Mouse (Mus musculus) ES-Bruce4 (cell line): ENCODE data around the gene Kat7. TPM values are rescaled to one million over a fixed set of nuclear protein-coding genes. Genes with fewer than 3 reads are reported as not detected.

Experiments used
- H3K27ac ChIP-seq: 2 replicates; pipeline ENCODE4 v1.5.1; 2012; ENCODE audit warnings: low read length, inconsistent platforms; ENCODE audit not compliant: insufficient read depth
- H3K27me3 ChIP-seq: 2 replicates; pipeline ENCODE4 v1.6.1; 2012; ENCODE audit warnings: mild to moderate bottlenecking, low read length, inconsistent platforms; ENCODE audit not compliant: control insufficient read depth, poor library complexity, insufficient read depth, severe bottlenecking
- H3K36me3 ChIP-seq: 2 replicates; pipeline ENCODE4 v1.6.1; 2012; ENCODE audit warnings: inconsistent platforms, mild to moderate bottlenecking, low read length, moderate library complexity; ENCODE audit not compliant: control insufficient read depth, poor library complexity, insufficient read depth, severe bottlenecking
- H3K4me1 ChIP-seq: one replicate; pipeline ENCODE4 v1.8.1; 2011; ENCODE audit warnings: low read length; ENCODE audit not compliant: control insufficient read depth, insufficient read depth
- H3K4me3 ChIP-seq: 2 replicates; pipeline ENCODE4 v1.5.1; 2011; ENCODE audit warnings: low read depth, mild to moderate bottlenecking, low read length
- H3K9ac ChIP-seq: 2 replicates; pipeline ENCODE4 v1.6.1; 2012; ENCODE audit warnings: low read depth, mild to moderate bottlenecking, inconsistent platforms; ENCODE audit not compliant: poor library complexity, severe bottlenecking
- H3K9me3 ChIP-seq: replicated peaks from 2 replicates; pipeline ENCODE4 v1.6.1; 2012; ENCODE audit warnings: mild to moderate bottlenecking, low read length, inconsistent platforms; ENCODE audit not compliant: control insufficient read depth, poor library complexity, insufficient read depth, severe bottlenecking
- CTCF ChIP-seq: IDR thresholded peaks from one replicate; pipeline ENCODE4 v1.8.1; 2011; ENCODE audit warnings: low read depth, low read length
- EP300 ChIP-seq: IDR thresholded peaks from 2 replicates; pipeline ENCODE4 v1.6.1; 2011; ENCODE audit warnings: low read depth, low read length; ENCODE audit not compliant: insufficient read depth
- POLR2A ChIP-seq: IDR thresholded peaks from one replicate; pipeline ENCODE4 v1.8.1; 2011; ENCODE audit warnings: low read length; ENCODE audit not compliant: insufficient read depth
- polyA plus RNA-seq: library from polyadenylated mRNA; stranded (reverse); fragments of >200 nt; gene quantifications from 2 replicates; pipeline ENCODE4 v1.2.4, GENCODE M21; 2011; ENCODE audit warnings: low read depth; ENCODE audit not compliant: missing spikeins, insufficient read depth, insufficient read length

The Kat7 gene
- polyA plus RNA-seq, 1 experiment = 133 TPM

DNA sequence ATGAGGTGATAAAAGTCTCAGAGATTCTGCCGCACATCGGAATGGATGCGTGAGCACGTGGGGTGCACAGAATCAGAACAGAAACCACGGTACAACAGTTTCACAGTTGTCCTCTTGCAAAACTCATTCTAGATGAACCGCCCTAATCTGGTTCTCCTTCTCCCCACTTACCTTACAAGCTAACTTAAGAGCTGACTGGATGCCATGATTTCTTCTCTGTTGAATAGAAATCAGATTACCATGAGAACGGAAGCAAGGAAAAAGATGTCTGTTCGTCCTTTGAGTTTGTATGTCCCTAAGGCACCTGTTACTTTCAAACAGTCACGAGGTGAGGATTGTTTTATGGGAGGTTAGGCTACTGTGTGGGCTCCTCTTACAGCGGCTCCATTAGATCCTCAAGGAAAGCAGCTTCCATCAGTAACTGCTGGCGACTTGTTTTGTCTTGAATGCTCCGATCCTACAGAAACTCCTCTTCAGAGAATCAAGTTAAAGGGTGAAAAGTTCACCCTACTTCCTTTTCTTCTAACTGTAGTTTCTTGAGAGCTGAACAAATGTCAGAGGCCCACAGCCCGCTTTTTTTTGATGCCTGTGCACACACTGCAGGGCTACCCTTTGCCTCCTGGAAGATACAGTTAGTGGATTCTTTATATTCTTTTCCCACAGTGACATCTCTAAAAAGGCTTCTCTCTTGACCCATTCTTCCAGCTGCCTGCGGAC lies 44.3 kb upstream of the Kat7 start:
- Histone ChIP-seq H3K9ac (no peak overlapping the region), H3K27me3 (no peaks in the 10 kb centered on the region), H3K36me3 (peaks cover 3% of the 10 kb centered on the region; the same call in 1 of the 2 replicates), H3K27ac (no peak overlapping the region), H3K9me3 (no peaks in the 10 kb centered on the region), H3K4me3 (no peak overlapping the region), H3K4me1 (no peaks in the 10 kb centered on the region)
- TF ChIP-seq EP300 (no peak), POLR2A (no peak), CTCF (no peak)

DNA sequence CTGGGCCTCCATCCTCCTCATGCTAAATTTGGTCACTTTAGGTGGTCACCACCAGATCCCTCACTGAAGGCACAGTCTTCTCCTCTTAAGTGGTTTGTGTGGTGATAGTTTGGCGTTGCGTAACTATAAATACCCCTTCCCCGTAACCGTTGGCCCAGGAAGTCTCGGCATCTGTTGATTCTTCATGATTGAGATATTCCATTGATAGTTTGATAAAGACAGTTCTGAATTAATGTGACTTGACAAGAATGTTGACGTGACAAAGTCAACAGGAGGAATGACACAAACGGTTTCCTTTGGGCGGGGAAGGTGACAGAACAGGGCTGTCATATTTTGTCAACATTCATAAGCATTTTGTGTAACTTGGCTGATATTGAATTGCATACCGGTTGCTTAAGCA lies 43.2 kb upstream of the Kat7 start:
- TF ChIP-seq EP300 (no peak), CTCF (no peak), POLR2A (no peak)
- no peak overlapping the region for H3K27ac ChIP-seq

DNA sequence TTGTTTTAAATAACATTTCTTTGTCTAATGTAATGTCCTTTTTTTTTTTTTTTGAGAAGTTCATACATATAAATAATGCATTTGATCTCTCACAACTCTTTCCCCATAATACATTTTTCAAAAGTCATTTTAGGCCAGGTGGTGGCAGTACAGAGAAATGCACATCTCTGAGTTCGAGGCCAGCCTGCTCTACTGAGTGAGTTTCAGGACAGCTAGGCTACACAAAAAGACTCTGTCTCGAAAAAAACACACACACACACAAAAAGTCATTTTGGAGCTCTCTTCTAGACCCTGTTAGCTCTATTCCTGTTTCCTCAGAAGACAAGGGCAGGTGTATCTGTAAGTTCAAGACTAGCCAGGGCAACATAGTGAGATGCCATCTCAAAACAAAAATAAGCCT lies 42.6 kb upstream of the Kat7 start:
- H3K36me3 ChIP-seq = peaks cover 3% of the 10 kb centered on the region; the same call in 1 of the 2 replicates
- H3K4me1 ChIP-seq = no peaks in the 10 kb centered on the region
- no peak overlapping the region for H3K27ac ChIP-seq
- H3K9me3 ChIP-seq = no peaks in the 10 kb centered on the region
- no peaks in the 10 kb centered on the region for H3K27me3 ChIP-seq
- H3K9ac ChIP-seq = no peak overlapping the region
- no peak overlapping the region for H3K4me3 ChIP-seq
- TF ChIP-seq EP300 (no peak), CTCF (no peak), POLR2A (no peak)

More for the DNA sequence above, 43.2 kb upstream of the Kat7 start:
- peaks cover 3% of the 10 kb centered on the region; the same call in 1 of the 2 replicates for H3K36me3 ChIP-seq
- H3K27me3 ChIP-seq = no peaks in the 10 kb centered on the region
- H3K4me3 ChIP-seq = no peak overlapping the region
- no peaks in the 10 kb centered on the region for H3K4me1 ChIP-seq
- no peaks in the 10 kb centered on the region for H3K9me3 ChIP-seq
- H3K9ac ChIP-seq = no peak overlapping the region

DNA sequence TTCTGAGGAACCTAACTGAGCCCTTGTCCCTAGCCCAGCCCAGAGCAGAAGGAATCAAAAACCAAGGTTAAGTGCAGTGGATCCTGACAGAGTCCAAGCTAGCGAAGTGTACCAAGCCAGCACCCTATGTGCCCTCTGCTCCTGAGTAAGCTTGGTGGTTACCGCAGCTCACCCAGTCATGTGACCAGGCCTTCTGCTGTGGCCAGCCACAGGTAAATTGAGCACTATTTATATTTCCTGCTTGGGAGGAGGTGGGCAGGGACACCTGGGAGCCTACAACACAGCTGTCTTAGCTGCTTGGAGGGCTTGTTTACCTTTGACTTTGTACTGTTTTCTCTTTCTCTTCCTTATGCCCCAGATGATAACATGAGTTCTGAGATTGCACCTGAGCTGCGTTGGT lies 40.9 kb upstream of the Kat7 start:
- Histone ChIP-seq H3K4me1 (no peaks in the 10 kb centered on the region), H3K36me3 (peaks cover 11% of the 10 kb centered on the region), H3K4me3 (no peak overlapping the region), H3K27ac (no peak overlapping the region), H3K27me3 (no peaks in the 10 kb centered on the region), H3K9me3 (no peaks in the 10 kb centered on the region), H3K9ac (no peak overlapping the region)
- TF ChIP-seq POLR2A = no peak
- TF ChIP-seq EP300 = no peak
- TF ChIP-seq CTCF = no peak

DNA sequence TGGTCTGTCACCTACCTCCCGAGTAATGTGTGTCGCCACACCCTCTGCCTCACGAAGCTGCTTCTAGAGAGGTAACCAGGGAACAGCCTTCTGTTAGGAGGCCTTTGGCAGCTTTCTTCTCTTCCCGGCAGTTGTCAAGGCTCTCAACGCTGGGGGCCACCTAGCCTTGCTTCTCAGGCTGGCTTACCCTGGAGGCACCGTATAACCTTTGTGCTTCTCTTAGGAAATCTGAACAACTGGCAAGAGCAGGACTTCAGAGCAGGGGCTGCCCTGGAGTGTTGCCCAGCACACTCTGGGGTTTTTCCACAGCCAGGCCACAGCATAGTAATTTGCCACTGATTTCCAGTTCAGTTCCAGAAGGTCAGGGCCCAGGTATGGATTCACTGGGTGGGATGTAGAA lies 40.2 kb upstream of the Kat7 start:
- Histone ChIP-seq H3K4me1 (no peaks in the 10 kb centered on the region), H3K9me3 (no peaks in the 10 kb centered on the region), H3K4me3 (no peak overlapping the region), H3K9ac (no peak overlapping the region), H3K27ac (no peak overlapping the region), H3K27me3 (no peaks in the 10 kb centered on the region), H3K36me3 (peaks cover 8% of the 10 kb centered on the region)
- no peak for TF ChIP-seq POLR2A
- no peak for TF ChIP-seq CTCF
- no peak for TF ChIP-seq EP300

DNA sequence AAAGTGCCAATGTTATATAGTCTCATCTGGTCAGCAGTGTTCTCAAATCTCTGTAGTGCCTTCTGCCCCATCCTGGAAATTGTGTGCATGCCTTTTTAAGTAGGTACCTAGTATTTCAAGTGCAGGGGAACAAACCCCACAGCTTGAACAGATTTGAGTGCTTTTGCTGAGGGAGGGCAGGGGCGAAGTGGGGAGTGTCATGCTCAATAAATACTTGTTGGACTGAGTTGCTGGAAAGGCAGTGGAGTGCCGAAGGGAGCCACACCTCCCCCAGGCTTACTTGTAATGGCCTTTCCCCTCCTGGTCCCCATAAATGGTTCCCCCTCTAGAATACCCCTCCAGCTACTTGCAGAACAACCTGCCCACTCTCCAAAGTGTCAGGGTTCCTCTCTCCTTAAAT lies 34.1 kb upstream of the Kat7 start:
- Histone ChIP-seq H3K9me3 (no peaks in the 10 kb centered on the region), H3K4me3 (no peak overlapping the region), H3K4me1 (peaks cover 2% of the 10 kb centered on the region), H3K36me3 (peaks cover 11% of the 10 kb centered on the region), H3K27me3 (no peaks in the 10 kb centered on the region), H3K9ac (no peak overlapping the region), H3K27ac (no peak overlapping the region)
- no peak for TF ChIP-seq POLR2A
- no peak for TF ChIP-seq CTCF
- TF ChIP-seq EP300 = no peak
